Mouse (Mus musculus): ENCODE results near the gene Lgals4.
"Not testable (repeated sequence)": the region's sequence is repeated elsewhere in the genome, so short reads cannot be mapped to it uniquely, and the experiment has no call there.

The Lgals4 gene

DNA sequence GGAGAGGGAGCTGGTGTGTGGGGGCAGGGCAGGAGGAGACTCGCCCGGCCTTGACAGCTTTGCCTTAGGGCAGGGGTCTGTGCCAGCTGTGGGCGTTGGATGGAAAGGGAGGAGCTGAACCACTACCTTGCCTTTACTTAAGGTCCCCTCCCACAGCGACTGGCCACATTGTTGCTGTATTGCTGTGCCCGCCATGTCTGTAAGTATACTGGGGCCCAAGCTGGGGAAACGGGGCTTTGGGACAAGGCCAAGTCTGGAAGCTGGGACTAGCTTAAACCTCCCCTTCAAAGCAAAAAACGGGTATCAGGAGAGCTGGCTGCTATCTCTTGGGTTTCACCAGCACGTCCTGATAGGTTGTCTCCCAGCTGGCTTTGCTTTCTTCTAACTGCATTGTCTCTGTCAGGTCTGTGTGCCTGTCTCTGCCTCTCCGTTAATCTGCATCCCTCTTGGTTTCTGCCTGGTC, 30.7 kb downstream of the Lgals4 start:
- no peak for DNase-seq (ENCODE audit: extremely low read depth, low read depth)

DNA sequence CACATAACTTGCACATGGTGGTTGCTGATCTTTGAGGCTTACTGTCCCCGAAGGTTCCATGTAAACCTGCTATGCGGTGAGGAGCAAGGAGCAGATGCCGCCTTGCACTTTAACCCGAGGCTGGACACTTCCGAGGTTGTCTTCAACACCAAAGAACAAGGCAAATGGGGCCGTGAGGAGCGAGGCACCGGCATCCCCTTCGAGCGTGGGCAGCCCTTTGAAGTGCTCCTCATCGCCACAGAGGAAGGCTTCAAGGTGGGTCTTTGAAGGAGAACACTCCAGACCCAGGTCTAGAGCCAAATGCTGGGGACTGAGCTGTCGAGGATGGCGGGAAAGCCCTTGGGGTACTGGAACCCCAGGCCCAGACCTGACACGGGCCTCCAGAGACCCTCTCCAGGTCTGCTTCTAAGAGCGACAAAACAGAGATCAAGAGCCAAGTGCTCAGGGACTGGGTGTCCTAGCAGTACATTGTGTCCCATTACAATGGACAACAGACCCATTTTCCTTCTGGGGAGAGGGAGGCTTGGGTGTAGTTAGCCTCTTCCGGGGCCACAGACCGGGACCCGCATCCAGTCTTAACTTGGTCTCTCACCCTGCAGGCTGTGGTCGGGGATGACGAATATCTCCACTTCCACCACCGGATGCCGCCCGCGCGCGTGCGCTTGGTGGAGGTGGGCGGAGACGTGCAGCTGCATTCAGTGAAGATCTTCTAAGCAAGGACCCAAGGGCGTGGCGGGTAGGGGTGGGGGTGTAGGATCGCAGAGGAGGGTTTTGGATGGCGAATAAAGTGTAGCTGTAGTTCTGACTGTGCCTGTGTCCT, 32.0 kb downstream of the Lgals4 start:
- peak; percentile 92 for DNase-seq (ENCODE audit: extremely low read depth, low read depth)

DNA sequence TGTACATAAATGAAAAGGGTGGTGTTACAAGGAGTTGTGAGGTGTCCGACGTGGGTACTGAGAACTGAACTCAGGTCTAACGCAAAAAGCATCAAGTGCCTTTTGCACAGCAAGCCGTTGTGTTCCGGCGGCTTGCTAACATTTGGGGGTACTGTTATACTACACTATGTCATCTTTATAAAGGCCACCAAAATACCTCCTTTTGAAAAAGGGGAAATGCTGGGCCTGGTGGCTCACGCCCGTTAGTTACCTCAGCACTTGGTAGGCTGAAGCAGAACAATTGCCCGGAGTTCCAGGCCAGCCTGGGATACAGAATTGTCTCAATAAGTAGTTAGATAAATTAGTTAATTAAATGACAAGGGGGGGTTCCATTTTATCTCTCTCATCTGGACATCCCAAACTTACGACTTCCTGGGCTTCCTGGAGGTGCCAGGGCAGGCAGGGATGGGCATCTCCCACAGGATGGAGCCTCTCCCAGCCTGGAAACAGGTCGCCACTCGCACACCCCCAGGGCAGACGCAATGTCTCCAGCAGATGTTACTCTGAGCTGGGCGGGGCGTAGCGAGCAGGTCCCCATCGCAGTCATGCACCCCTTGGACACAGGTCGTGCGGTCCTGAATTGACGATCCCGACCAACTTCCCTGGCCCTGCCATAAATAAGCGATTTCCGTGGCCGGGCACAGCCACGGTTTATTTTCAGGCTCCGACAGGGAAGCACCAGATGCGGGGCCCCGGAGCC, 33.3 kb downstream of the Lgals4 start:
- DNase-seq (ENCODE audit: extremely low read depth, low read depth), result peak; percentile 47

DNA sequence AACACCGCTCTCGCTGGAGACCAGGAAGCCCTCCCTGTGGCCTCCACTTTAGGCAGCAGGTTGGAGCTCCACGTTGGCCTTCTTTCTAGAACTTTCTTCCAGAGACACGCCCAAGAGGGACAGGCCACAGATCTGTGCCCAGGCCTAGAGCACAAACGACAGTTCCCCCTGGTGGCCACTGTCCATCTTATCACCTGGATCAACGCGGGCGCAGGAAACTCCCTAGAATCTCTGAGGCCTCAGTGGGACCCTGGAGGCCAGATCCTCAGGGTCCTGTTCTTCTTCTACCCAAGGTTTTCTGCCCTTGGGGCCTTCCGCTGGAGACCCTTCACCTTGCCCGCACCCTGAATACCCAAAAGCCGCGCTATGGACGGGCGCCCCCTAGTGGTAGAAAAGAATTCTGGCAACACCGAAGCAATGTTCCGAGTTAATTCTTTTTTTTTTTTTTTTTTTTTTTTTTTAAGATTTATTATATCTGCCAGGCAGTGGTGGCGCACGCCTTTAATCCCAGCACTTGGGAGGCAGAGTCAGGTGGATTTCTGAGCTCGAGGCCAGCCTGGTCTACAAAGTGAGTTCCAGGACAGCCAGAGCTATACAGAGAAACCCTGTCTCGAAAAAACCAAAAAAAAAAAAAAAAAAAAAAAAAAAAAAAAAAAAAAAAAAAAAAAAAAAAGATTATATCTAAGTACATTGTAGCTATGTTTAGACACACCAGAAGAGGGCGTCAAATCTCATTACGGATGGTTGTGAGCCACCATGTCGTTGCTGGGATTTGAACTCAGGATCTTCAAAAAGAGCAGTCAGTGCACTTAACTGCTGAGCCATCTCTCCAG, 34.1 kb downstream of the Lgals4 start:
- peak; percentile 48 for DNase-seq (ENCODE audit: extremely low read depth, low read depth)

DNA sequence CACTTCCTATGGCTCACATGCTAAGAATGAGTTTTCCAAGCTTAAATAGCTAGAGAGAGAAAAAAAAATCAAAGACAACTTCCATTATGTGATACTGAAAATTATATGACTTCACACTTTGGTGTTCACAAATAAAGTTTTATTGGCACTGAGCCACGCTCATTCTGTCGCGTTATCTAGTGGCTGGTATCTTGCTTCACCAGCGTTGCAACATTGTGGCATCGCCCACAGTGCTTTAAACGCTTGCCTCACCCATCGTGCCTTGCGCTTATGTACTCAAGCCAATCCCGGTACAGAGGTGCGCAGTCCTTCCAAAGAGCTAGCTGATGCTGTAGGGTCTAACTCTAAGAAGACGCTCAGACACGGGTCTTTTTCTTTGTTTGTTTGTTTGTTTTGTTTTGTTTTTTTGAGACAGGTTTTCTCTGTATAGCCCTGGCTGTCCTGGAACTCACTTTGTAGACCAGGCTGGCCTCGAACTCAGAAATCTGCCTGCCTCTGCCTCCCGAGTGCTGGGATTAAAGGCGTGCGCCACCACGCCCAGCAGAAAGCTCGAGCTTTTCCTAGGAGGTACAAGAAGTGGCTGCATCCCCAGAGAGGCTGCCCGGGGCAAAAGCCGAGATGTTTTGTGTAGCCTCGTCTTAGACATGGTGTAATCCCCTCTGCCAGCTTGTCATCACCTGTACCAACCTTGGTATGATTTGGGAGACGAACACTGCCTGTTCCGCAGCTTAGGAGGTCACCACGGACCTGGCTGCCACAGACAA, 37.4 kb downstream of the Lgals4 start:
- peak; percentile 63 for DNase-seq (ENCODE audit: extremely low read depth, low read depth)

DNA sequence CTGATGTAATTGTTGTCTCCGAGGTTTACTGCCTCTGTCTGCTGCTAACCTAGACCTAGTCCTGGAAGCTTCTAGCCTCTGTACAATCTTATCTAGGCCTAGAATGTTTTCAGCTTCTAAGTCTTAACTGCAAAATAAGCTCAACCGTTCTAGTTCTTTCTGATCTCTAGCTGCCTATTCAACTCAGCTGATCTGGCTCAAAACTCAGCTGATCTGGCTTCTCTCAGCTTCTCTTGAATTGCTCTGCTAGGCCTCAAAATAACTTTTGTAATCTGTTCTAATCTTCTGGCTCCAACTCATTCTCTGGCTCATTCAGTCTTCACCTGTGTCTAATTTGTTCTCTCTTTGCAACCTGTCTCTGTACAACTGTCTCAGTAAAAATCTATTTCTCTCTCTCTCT, 40.9 kb downstream of the Lgals4 start:
- no peak for DNase-seq (ENCODE audit: extremely low read depth, low read depth)

DNA sequence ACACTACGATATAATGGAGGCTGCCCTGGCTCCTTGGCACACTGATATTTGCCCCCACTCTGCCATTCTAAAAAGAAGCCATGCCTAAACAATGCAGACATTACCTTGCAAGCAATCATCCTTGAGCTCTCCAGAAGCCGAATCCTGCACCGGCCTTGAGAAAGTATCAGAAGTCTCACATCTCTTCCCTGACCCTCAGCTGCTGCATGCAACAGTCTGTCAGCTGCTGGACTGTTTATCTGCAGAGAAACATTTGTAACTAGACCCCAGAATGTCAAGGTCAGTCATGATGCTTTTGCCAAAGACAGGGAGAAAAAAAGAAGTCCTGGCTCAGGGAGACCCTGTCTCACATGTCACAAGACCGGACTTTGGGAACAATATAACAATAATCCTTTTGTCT, 42.4 kb downstream of the Lgals4 start:
- DNase-seq (ENCODE audit: extremely low read depth, low read depth), result no peak

DNA sequence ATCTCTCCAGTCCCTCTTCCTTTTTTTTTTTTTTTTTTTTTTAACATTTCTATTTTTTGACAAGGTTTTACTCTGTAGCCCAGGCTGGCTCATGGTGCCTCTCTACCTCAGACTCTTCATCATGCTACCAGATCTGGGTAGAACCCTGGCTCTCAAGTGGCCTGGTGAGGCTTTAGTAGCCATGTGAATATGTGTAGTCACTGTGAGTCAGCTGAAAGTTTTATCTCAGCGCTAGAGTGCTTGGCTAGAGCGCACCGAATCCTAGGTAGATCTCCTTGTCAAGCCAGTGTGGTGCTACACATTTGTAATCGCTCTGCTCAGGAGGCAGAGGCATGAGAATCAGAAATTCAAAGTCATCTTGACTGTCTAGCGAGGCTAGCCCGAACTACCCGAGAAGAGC, 43.5 kb downstream of the Lgals4 start:
- DNase-seq (ENCODE audit: extremely low read depth, low read depth), result peak; percentile 45

DNA sequence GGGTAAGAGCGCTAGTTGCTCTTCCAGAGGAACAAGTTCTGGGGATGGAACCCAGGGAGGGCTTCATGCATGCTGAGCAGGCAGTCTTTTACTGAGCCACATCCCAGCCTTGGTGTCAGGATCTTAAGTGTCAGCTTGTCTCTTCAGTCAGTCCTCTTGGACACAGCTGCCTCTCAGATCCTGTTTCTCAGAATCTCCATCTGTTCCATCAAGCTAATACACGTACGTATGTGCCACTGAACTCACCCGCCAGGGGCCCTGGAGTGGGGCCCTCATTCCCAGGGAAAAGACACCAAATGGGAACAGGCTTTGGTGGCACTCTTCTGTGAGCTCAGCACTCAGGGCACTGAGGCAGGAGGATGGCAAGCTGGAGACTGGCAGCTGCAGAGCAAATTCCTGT, 44.2 kb downstream of the Lgals4 start:
- DNase-seq (ENCODE audit: extremely low read depth, low read depth), result no peak

DNA sequence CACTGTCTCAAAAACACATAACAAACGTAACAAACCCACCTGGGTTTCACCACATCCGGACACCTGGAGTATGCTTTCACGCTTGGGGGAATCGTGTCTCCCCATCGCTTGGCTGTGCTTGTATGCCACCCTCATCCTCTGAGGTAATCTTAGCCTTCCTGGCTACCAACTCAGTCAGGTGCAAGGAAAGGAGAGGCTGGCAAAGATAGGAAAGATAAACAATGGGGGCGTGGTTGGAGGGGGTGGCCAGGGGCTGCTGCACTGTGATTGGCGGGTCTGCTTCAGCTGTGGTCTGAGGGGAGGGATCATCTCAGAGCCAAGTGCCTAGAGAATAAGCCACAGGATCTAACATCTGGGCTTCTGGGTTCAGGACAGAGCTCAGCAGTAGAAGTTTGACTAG, 46.0 kb downstream of the Lgals4 start:
- DNase-seq (ENCODE audit: extremely low read depth, low read depth), result no peak

DNA sequence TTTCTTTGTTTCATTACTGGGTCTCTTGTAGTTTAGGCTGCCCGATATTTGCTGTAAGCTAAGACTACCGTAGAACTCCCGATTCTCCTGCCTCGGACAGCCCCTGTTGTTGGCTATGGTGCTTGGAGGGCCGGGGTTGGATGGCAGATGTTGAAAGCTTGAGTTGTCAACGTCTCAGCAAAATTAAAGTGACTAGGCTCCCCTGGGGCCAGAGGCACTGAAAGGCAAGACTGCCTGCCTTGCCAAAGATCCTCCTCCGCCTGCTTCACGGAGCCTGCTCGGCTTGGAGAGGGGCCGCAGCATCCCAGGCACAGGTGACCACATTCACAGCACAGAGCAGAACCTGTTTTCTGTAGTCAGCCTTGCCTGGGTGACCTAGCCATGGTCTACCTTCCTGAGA, 46.9 kb downstream of the Lgals4 start:
- DNase-seq (ENCODE audit: extremely low read depth, low read depth), result no peak

DNA sequence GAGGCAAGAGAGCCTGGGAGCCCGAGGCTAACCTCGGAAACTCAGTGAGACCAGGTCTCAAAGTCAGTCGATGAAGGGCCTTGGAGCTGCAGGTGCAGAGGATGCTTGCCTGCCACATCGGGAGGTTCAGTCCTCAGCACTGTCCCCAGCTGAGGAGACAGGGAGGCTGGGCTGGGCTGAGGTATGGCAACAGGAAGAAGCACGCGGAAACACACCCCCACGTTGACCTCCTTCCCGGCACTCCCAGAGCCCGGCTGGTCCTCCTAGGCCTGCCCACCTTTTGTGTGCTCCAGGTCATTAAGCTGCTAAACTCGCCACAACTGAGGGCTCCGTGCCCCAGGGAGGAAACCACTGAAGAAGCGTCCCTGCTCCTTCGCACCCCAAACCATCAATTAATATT, 47.5 kb downstream of the Lgals4 start, which contains the start of gene Capn12:
Capn12 (plus strand) TSS at position 224 of the 400 bp plus-strand sequence.
- no peak for DNase-seq (ENCODE audit: extremely low read depth, low read depth)

DNA sequence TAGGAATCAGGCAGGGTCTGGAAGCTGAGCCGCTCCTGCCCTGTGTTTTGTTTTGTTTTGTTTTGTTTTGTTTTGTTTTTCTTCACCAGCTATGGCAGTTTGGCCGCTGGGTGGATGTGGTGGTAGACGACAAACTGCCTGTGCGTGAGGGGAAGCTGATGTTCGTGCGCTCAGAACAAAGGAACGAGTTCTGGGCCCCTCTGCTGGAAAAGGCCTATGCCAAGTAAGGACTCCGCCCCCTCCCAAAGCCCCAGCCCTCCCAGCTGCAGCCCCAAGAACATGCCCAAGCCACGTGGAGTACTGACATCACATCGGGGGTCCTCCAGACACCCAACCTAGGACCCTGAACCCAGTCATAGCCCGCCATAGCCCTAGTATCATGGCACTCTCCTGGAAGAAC, 49.4 kb downstream of the Lgals4 start:
- DNase-seq (ENCODE audit: extremely low read depth, low read depth), result no peak

DNA sequence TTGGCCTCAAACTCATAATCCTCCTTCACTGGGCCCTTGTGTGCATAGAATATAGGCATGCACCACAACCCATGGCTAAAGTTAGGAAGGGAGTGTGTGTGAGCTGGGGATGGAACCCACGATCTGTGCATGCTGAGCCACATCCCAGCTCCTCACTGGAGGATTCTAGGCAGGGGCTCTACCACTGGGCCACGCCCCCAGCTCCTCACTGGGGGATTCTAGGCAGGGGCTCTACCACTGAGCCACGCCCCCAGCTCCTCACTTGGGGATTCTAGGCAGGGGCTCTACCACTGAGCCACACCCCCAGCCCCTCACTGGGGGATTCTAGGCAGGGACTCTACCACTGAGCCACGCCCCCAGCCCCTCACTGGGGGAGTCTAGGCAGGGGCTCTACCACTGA, 50.0 kb downstream of the Lgals4 start:
- not testable (repeated sequence) for DNase-seq (ENCODE audit: extremely low read depth, low read depth)

DNA sequence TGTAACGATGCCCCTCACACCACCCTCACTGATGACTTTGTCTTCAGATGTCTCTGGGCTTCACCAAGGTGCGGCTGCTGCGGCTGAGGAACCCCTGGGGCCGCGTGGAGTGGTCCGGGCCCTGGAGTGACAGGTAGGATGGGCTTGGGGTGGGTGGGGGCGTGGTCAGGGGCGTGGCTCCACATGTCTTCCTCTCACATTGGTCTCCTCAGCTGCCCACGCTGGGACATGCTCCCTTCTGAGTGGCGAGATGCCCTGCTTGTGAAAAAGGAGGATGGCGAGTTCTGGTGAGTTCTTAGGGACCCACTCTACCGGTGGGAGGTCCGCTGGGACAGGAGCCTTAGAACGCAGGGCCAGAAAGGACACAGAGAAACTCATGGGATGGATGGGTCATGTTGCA, 52.8 kb downstream of the Lgals4 start:
- no peak for DNase-seq (ENCODE audit: extremely low read depth, low read depth)

DNA sequence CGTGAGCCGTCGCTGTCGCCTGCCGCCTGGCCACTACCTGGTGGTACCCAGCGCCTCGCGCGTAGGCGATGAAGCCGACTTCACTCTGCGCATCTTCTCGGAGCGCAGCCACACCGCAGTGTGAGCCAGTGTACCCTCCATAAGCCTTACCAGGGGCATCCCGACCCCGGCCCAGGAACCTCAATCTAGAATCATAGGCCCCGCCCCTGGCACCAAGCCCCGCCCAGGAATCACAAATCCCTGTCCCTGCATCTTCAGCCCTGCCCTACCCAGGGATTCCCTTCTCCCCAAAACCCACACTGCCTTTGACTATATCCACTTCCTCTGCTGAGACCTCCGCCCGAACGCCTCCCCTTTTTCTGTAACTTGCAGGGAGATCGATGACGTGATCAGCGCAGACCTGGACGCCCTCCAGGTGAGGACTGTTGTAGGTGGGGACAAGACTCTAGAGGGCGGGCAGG, 55.1 kb downstream of the Lgals4 start:
- DNase-seq (ENCODE audit: extremely low read depth, low read depth), result no peak
